Mouse (Mus musculus) hindbrain, embryonic 14.5 days (tissue): Measurements from ENCODE around the gene Ttyh1. TPM values are rescaled to one million over a fixed set of nuclear protein-coding genes. Genes with fewer than 3 reads are reported as not detected.

Source experiments
- ATAC-seq: fragments of 200-750 bp; cut with Nextera tagmentation; 2 replicates; pipeline ENCODE4 v1.8.0; 2017; ENCODE audit warnings: moderate number of reproducible peaks, mild to moderate bottlenecking, moderate TSS enrichment, moderate library complexity; ENCODE audit not compliant: low FRiP score
- DNase-seq: peaks from one replicate; pipeline ENCODE4 v3.0.0-alpha.2; 2015; ENCODE audit warnings: low spot score
- H3K27ac ChIP-seq: fragments of 300-500 bp; sonication (generic); 2 replicates; pipeline ENCODE4 v1.5.1; 2014; ENCODE audit warnings: mild to moderate bottlenecking, moderate library complexity
- H3K27me3 ChIP-seq: fragments of 300-500 bp; sonication (generic); 2 replicates; pipeline ENCODE4 v1.6.1; 2014; ENCODE audit warnings: mild to moderate bottlenecking, low read length, mixed read lengths; ENCODE audit not compliant: control insufficient read depth, insufficient read depth
- H3K36me3 ChIP-seq: fragments of 300-500 bp; sonication (generic); replicated peaks from 2 replicates; pipeline ENCODE4 v1.6.1; 2014; ENCODE audit not compliant: control insufficient read depth, insufficient read depth
- H3K4me1 ChIP-seq: fragments of 300-500 bp; sonication (generic); replicated peaks from 2 replicates; pipeline ENCODE4 v1.6.1; 2014; ENCODE audit warnings: antibody characterized with exemption, low read length, mixed read lengths; ENCODE audit not compliant: control insufficient read depth, insufficient read depth
- H3K4me2 ChIP-seq: fragments of 300-500 bp; sonication (generic); replicated peaks from 2 replicates; pipeline ENCODE4 v1.6.1; 2014; ENCODE audit warnings: mild to moderate bottlenecking, moderate library complexity
- H3K4me3 ChIP-seq: fragments of 300-500 bp; sonication (generic); replicated peaks from 2 replicates; pipeline ENCODE4 v1.5.1; 2014; ENCODE audit warnings: mild to moderate bottlenecking, low read length
- H3K9ac ChIP-seq: fragments of 300-500 bp; sonication (generic); 2 replicates; pipeline ENCODE4 v1.6.1; 2014
- H3K9me3 ChIP-seq: fragments of 300-500 bp; sonication (generic); 2 replicates; pipeline ENCODE4 v1.6.1; 2016; ENCODE audit warnings: low read length; ENCODE audit not compliant: control insufficient read depth
- WGBS: fragments of 180-500 bp; shearing (Covaris S2); extraction: QIAGEN DNeasy Blood & Tissue Kit; methylation state at CpG from one replicate; pipeline ENCODE4 v1.1.7; 2014; 5-methylcytosine and 5-hydroxymethylcytosine counted together
- polyA plus RNA-seq: library from polyadenylated mRNA; unstranded; fragments of >200 nt; fragmentation: Nextera tagmentation; extraction: Ambion mirVana; gene quantifications from 2 replicates; pipeline ENCODE4 v1.2.1, GENCODE M21; 2014

The Ttyh1 gene
- polyA plus RNA-seq = 148 and 151 TPM in 2 replicates

DNA sequence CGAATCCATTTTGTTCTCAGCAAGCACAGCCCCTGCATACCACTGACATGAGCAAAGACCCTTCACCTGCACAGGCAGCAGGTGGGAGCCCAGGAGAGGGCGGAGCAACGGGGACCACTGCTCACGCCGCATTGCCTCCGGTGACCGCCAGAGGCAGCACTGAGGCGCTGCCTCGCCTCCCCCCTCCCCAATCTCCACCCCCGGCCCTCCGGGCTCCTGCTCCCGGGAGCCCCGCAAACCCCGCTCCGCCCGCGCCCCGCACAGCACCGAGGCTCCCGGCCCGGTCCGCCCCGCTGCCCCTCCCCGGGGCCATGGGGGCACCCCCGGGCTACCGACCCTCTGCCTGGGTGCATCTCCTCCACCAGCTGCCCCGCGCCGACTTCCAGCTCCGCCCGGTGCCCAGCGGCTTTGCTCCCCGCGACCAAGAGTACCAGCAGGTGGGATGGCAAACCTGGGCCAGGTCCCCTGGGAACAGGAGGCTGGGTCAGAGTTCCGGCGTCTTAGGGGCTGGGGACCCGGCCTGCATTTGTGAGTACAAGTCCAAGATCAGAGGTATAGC is at the start of gene Ttyh1:
Ttyh1 (plus strand) TSS at position 65 of the 559 bp plus-strand sequence.
- no peaks in the 10 kb centered on the region for H3K36me3 ChIP-seq
- H3K4me1 ChIP-seq = peaks cover 35% of the 10 kb centered on the region
- WGBS = 1% methylated on average over 17 of the region's 37 CpGs
- DNase-seq (peak; percentile 67), ATAC-seq (peak; percentile 5; the same call in 1 of the 2 replicates)
- H3K27me3 ChIP-seq = no peaks in the 10 kb centered on the region
- H3K4me3 ChIP-seq = peak within 1 kb of the TSS; percentile 71
- H3K4me2 ChIP-seq = peak within 1 kb of the TSS; percentile 68
- peak within 1 kb of the TSS; percentile 91 for H3K27ac ChIP-seq
- H3K9me3 ChIP-seq = no peaks in the 10 kb centered on the region
- H3K9ac ChIP-seq = peak within 1 kb of the TSS; percentile 87

DNA sequence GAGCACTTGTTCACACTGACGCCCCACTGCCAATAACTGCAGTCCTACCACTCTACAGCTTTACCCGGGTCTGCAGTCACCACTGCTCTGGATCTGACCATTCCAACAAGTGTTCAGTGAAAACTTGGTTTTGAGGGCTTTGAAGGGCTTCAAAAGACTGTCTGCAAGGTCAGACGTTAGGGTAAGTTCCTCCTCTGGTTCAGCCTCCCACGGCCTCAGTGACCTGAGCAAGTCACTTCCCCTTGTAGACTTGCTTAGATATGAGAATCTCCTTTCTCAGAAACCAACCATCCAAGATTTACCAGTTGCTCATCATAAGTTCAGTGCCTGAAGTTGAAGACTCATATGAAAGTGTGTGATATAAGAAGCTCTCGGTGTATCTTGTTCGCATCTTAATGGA is 48.1 kb upstream of the Ttyh1 start:
- Histone ChIP-seq H3K9ac (no peak overlapping the region), H3K27ac (no peak overlapping the region), H3K9me3 (no peaks in the 10 kb centered on the region), H3K27me3 (no peaks in the 10 kb centered on the region), H3K4me2 (no peak overlapping the region), H3K4me1 (no peaks in the 10 kb centered on the region), H3K4me3 (no peak overlapping the region), H3K36me3 (no peaks in the 10 kb centered on the region)
- WGBS = 90% methylated on average over 6 of the region's 6 CpGs
- ATAC-seq = no peak
- no peak for DNase-seq

- H3K9ac ChIP-seq = no peak overlapping the region
- ATAC-seq = no peak
- 85% methylated on average over 3 of the region's 3 CpGs for WGBS
- H3K36me3 ChIP-seq = no peaks in the 10 kb centered on the region
- no peak overlapping the region for H3K4me2 ChIP-seq
- H3K4me1 ChIP-seq = no peaks in the 10 kb centered on the region
- no peaks in the 10 kb centered on the region for H3K27me3 ChIP-seq
- no peak for DNase-seq
- no peak overlapping the region for H3K27ac ChIP-seq
- H3K4me3 ChIP-seq = no peak overlapping the region
- no peaks in the 10 kb centered on the region for H3K9me3 ChIP-seq
Measured at GRCm38 (mm10) chr7:4073144-4073543, 46.1 kb upstream of the Ttyh1 start.

DNA sequence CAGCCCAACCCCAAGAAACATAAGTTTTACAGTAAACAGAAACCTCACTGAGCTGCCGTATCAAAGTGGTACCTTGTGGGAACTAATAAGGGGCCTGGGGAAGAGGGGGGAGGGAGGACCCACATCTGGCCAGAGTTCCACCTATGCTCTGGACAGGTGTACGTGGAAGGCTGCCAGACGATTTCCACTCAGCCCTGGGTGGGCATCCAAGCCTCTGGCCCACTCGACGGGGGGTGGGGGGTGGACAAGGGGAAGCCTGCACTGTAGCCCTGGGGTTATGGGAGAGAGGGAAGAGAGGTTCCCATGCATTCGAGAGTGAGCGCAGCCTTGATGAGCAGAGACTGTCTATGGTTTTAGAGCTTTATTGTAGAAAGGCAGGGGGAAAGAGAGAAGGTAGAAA is 39.7 kb upstream of the Ttyh1 start:
- H3K36me3 ChIP-seq = no peaks in the 10 kb centered on the region
- ATAC-seq = no peak
- no peak overlapping the region for H3K4me2 ChIP-seq
- H3K9ac ChIP-seq = no peak overlapping the region
- H3K4me3 ChIP-seq = no peak overlapping the region
- H3K4me1 ChIP-seq = no peaks in the 10 kb centered on the region
- H3K9me3 ChIP-seq = no peaks in the 10 kb centered on the region
- WGBS = 90% methylated on average over 7 of the region's 7 CpGs
- H3K27me3 ChIP-seq = no peaks in the 10 kb centered on the region
- H3K27ac ChIP-seq = no peak overlapping the region
- no peak for DNase-seq

- no peak for DNase-seq
- Histone ChIP-seq H3K9me3 (no peaks in the 10 kb centered on the region), H3K4me3 (no peak overlapping the region), H3K9ac (no peak overlapping the region), H3K27ac (no peak overlapping the region), H3K27me3 (no peaks in the 10 kb centered on the region), H3K4me2 (no peak overlapping the region), H3K4me1 (no peaks in the 10 kb centered on the region), H3K36me3 (no peaks in the 10 kb centered on the region)
- 85% methylated on average over 4 of the region's 4 CpGs for WGBS
- no peak for ATAC-seq
Measured at GRCm38 (mm10) chr7:4080552-4080951, 38.7 kb upstream of the Ttyh1 start.

DNA sequence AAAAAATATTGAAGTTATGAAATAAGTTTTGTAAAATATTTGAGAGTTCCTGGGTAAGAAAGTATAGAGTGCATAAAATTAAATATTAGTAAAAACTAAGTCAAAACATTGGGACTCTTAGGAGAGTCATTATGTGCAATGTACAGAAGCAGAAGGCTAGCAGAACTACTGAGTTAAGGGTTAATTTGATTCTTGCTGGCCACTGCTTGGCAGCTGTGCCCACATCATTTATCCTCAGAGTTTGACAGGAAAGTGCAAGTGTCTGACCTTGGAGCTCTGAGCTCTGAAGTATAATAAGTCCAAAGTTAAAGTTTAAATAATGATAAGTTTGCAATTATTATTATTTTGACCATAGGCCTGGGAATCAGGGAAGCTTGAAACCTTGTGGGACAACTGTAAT is 37.5 kb upstream of the Ttyh1 start:
- Histone ChIP-seq H3K9ac (no peak overlapping the region), H3K4me2 (no peak overlapping the region), H3K9me3 (no peaks in the 10 kb centered on the region), H3K36me3 (no peaks in the 10 kb centered on the region), H3K4me1 (no peaks in the 10 kb centered on the region), H3K27ac (no peak overlapping the region), H3K4me3 (no peak overlapping the region), H3K27me3 (no peaks in the 10 kb centered on the region)
- DNase-seq (no peak), ATAC-seq (no peak)

DNA sequence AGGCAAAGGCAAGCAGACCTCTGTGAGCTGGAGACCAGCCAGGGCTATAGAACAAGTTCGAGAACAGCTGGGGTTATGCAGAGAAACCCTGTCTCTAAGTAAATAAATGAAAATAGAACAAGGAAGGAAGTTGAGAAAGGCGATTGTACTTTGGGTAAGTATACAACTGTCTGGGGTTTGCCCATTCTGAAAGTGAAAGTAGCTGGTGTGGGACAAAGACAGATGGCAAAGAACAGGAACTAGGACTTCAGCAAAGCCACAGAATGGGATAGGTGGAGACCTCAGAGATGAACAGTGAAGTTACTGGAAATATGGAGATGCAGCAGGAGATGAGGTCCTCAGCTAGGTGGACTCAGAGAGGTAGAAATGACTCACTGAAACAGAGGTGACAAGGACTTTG is 36.4 kb upstream of the Ttyh1 start:
- Histone ChIP-seq H3K4me3 (no peak overlapping the region), H3K27ac (no peak overlapping the region)
- WGBS = 57% methylated on average over 2 of the region's 2 CpGs

GRCm38 (mm10) chr7:4084161-4084560 is 35.0 kb upstream of the Ttyh1 start:
- no peaks in the 10 kb centered on the region for H3K9me3 ChIP-seq
- no peaks in the 10 kb centered on the region for H3K27me3 ChIP-seq
- H3K27ac ChIP-seq = no peak overlapping the region
- DNase-seq (no peak), ATAC-seq (no peak)
- no peak overlapping the region for H3K4me2 ChIP-seq
- no peak overlapping the region for H3K9ac ChIP-seq
- no peaks in the 10 kb centered on the region for H3K4me1 ChIP-seq
- WGBS = 75% methylated on average over 6 of the region's 6 CpGs
- H3K36me3 ChIP-seq = no peaks in the 10 kb centered on the region
- H3K4me3 ChIP-seq = no peak overlapping the region

More for the DNA sequence above, 36.4 kb upstream of the Ttyh1 start:
- no peak for DNase-seq
- no peaks in the 10 kb centered on the region for H3K4me1 ChIP-seq
- no peaks in the 10 kb centered on the region for H3K27me3 ChIP-seq
- no peaks in the 10 kb centered on the region for H3K36me3 ChIP-seq
- no peak overlapping the region for H3K9ac ChIP-seq
- H3K4me2 ChIP-seq = no peak overlapping the region
- no peaks in the 10 kb centered on the region for H3K9me3 ChIP-seq
- no peak for ATAC-seq

DNA sequence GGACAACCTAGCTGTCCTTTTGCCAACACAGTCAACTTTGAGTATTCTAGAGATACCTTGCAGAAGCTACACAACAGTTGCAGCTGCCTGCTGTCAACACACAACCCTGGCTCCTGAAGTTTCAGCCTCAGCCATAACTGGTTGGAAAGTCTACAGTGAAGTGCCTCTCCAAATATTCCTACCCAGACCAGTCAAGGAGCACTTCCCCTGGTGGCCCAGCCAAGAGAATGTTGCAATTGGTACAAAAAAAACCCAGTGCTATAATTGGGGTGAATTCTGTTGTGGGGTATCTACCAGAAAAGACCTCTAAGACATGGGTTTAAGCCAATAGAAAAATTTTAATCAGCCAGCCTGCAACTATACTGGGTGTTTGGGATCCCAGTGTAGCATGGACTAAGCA is 33.6 kb upstream of the Ttyh1 start:
- no peaks in the 10 kb centered on the region for H3K4me1 ChIP-seq

More for the DNA sequence above, 33.6 kb upstream of the Ttyh1 start:
- Histone ChIP-seq H3K4me2 (no peak overlapping the region), H3K27me3 (no peaks in the 10 kb centered on the region), H3K36me3 (no peaks in the 10 kb centered on the region), H3K27ac (no peak overlapping the region), H3K9me3 (no peaks in the 10 kb centered on the region), H3K9ac (no peak overlapping the region), H3K4me3 (no peak overlapping the region)
- DNase-seq = no peak
- ATAC-seq = no peak
